Mouse (Mus musculus) myocyte (in vitro differentiated cells): Measurements from ENCODE around the gene Arhgap10. TPM values are rescaled to one million over a fixed set of nuclear protein-coding genes. Genes with fewer than 3 reads are reported as not detected.

Source experiments
- H3K27me3 ChIP-seq: one replicate; pipeline ENCODE4 v1.6.1; 2011; ENCODE audit not compliant: control insufficient read depth, insufficient read depth, insufficient read length
- H3K36me3 ChIP-seq: one replicate; pipeline ENCODE4 v1.6.1; 2011; ENCODE audit not compliant: control insufficient read depth, insufficient read depth
- H3K4me2 ChIP-seq: one replicate; pipeline ENCODE4 v1.6.1; 2011; ENCODE audit warnings: low read depth, control low read depth
- H3K4me3 ChIP-seq: one replicate; pipeline ENCODE4 v1.5.1; 2011; ENCODE audit warnings: mild to moderate bottlenecking, control low read depth, moderate library complexity
- H3K79me2 ChIP-seq: one replicate; pipeline ENCODE4 v1.6.1; 2011; ENCODE audit not compliant: control insufficient read depth, insufficient read depth
- H3ac ChIP-seq: one replicate; pipeline ENCODE4 v1.6.1; 2011; ENCODE audit not compliant: control insufficient read depth, insufficient read length
- CEBPB ChIP-seq: IDR thresholded peaks from 2 replicates; pipeline ENCODE4 v1.6.1; 2011; ENCODE audit warnings: mild to moderate bottlenecking, moderate library complexity; ENCODE audit not compliant: poor library complexity, insufficient read depth, severe bottlenecking
- E2F4 ChIP-seq: IDR thresholded peaks from one replicate; pipeline ENCODE4 v1.6.1; 2011; ENCODE audit warnings: mild to moderate bottlenecking, control low read depth, moderate library complexity; ENCODE audit not compliant: insufficient read depth
- MAX ChIP-seq: IDR thresholded peaks from one replicate; pipeline ENCODE4 v1.6.1; 2011; ENCODE audit warnings: low read depth, mild to moderate bottlenecking, control low read depth
- MYOD1 ChIP-seq, 3 experiments: IDR thresholded peaks; one replicate each; pipeline ENCODE4 v1.6.1; 2011; ENCODE audit warnings: control low read depth in 2 of 3, low read depth in 2 of 3, mild to moderate bottlenecking in 2 of 3, moderate library complexity in 1 of 3; ENCODE audit not compliant: insufficient read length in 2 of 3, control insufficient read depth in 1 of 3
- MYOG ChIP-seq, 3 experiments: IDR thresholded peaks; one replicate each; pipeline ENCODE4 v1.6.1; 2011; ENCODE audit warnings: control low read depth in 2 of 3, low read depth in 2 of 3, mild to moderate bottlenecking in 2 of 3; ENCODE audit not compliant: insufficient read length in 2 of 3, control insufficient read depth in 1 of 3, insufficient read depth in 1 of 3
- POLR2A ChIP-seq: IDR thresholded peaks from one replicate; pipeline ENCODE4 v1.6.1; 2011; ENCODE audit warnings: low read depth, mild to moderate bottlenecking, control low read depth, moderate library complexity; ENCODE audit not compliant: insufficient read length
- POLR2AphosphoS2 ChIP-seq: IDR thresholded peaks from one replicate; pipeline ENCODE4 v1.6.1; 2011; ENCODE audit warnings: low read depth, control low read depth; ENCODE audit not compliant: insufficient read length
- REST ChIP-seq: IDR thresholded peaks from one replicate; pipeline ENCODE4 v1.6.1; 2011; ENCODE audit warnings: mild to moderate bottlenecking, control low read depth, moderate library complexity; ENCODE audit not compliant: insufficient read depth, insufficient read length
- SRF ChIP-seq: IDR thresholded peaks from one replicate; pipeline ENCODE4 v1.6.1; 2011; ENCODE audit warnings: low read depth; ENCODE audit not compliant: control insufficient read depth, insufficient read length
- TCF12 ChIP-seq: IDR thresholded peaks from one replicate; pipeline ENCODE4 v1.6.1; 2011; ENCODE audit warnings: mild to moderate bottlenecking, control low read depth; ENCODE audit not compliant: poor library complexity, insufficient read depth, severe bottlenecking
- TCF3 ChIP-seq: IDR thresholded peaks from one replicate; pipeline ENCODE4 v1.6.1; 2011; ENCODE audit warnings: low read depth, control low read depth; ENCODE audit not compliant: insufficient read length
- USF1 ChIP-seq: IDR thresholded peaks from one replicate; pipeline ENCODE4 v1.6.1; 2011; ENCODE audit warnings: low read depth, mild to moderate bottlenecking, control low read depth, moderate library complexity
- polyA plus RNA-seq: library from polyadenylated mRNA; unstranded; fragments of >200 nt; fragmentation: generic; extraction: Trizol; gene quantifications from one replicate; pipeline ENCODE4 v1.2.1, GENCODE M21; 2012; ENCODE audit warnings: missing spikeins

Gene Arhgap10
- polyA plus RNA-seq, 1 experiment: 18.1 TPM

DNA sequence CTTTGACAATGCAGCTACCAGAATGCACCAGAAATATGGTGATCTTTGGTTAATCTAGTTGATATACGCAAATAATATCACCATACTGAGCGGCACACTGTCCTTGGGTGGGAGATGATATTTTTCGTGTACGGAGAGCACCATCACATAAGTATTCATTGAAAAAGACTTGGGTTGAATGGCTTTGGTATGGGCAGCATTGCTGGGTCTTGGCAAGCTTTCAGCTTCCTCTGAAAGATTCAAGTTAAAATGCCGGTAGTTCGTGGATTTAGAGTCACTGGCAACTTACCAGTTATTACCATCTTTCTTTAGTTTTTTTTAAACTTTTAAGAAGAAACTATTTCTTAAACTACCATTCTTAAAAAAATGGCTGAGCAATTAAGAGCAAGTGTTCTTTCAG, 302.6 kb downstream of the Arhgap10 start:
- Histone ChIP-seq H3K4me3 (no peak overlapping the region), H3K36me3 (no peaks in the 10 kb centered on the region), H3ac (no peak overlapping the region), H3K79me2 (no peaks in the 10 kb centered on the region), H3K27me3 (no peaks in the 10 kb centered on the region), H3K4me2 (no peak overlapping the region)
- no peak for TF ChIP-seq USF1
- TF ChIP-seq POLR2A: no peak
- no peak for TF ChIP-seq TCF12
- TF ChIP-seq TCF3: no peak
- no peak for TF ChIP-seq POLR2AphosphoS2
- TF ChIP-seq MYOD1 (IDR thresholded peaks at IDR 0.05; ENCODE audit: control insufficient read depth in 1 of 3, insufficient read length in 2 of 3, low read depth in 2 of 3): no peak
- no peak for TF ChIP-seq E2F4
- no peak for TF ChIP-seq SRF
- TF ChIP-seq REST: no peak
- no peak for TF ChIP-seq CEBPB
- TF ChIP-seq MYOG (IDR thresholded peaks at IDR 0.05; ENCODE audit: control insufficient read depth in 1 of 3, insufficient read depth in 1 of 3, insufficient read length in 2 of 3, low read depth in 2 of 3): no peak
- no peak for TF ChIP-seq MAX

DNA sequence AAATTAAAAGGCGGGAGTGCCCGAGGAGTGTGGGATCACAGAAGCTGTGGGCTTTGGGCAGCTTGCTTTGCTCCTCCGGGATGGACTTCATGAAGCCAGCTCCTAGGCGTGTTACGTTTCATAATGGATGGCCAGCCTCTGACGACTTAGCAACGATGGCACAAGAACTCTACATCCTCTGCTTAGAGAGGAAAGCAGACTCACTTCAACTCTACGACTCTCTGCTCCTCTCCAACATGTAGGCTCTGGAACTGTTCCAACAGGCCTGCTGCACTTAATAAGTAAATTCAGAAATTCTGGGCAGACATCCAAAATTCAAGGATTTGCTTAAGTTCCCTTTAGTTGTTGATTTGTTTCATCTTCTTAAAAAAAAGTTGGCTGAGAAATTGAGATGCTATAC, 303.1 kb downstream of the Arhgap10 start:
- Histone ChIP-seq H3ac (no peak overlapping the region), H3K79me2 (no peaks in the 10 kb centered on the region), H3K36me3 (no peaks in the 10 kb centered on the region), H3K4me3 (no peak overlapping the region), H3K27me3 (no peaks in the 10 kb centered on the region), H3K4me2 (no peak overlapping the region)
- TF ChIP-seq REST (no peak), SRF (no peak), USF1 (no peak), E2F4 (no peak), POLR2AphosphoS2 (no peak), TCF12 (no peak), MAX (no peak), CEBPB (no peak), MYOD1 (IDR thresholded peaks at IDR 0.05; ENCODE audit: control insufficient read depth in 1 of 3, insufficient read length in 2 of 3, low read depth in 2 of 3) (no peak), MYOG (IDR thresholded peaks at IDR 0.05; ENCODE audit: control insufficient read depth in 1 of 3, insufficient read depth in 1 of 3, insufficient read length in 2 of 3, low read depth in 2 of 3) (no peak), POLR2A (no peak)

DNA sequence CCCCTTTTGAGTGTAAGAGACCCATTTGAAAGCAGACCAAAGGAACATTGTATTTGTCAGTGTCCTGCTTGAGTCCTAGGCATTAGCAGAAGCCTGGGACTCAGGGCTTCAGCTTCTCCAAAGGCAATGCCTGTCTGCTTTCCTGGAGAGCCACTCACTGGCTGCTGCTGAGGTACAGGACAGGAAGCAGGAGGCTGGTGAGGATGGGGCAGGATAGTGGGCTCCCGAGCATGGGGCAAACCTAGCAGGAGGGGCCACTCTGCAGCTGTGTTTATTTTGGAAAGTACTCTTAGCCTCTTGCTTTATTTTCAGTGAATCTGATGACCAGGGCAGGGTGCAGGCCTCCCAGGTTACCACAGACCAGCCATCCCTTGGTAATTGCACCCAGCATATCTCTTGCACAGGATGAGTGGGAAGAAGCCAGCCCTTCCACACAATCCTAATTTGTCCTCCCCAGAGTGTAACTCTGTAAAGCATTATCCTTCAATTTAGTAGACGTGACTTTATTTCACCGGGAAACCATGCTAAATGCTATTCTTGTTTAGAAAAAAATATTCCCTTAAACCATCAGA, 303.8 kb downstream of the Arhgap10 start:
- Histone ChIP-seq H3K27me3 (no peaks in the 10 kb centered on the region), H3K4me2 (no peak overlapping the region), H3K36me3 (no peaks in the 10 kb centered on the region), H3ac (no peak overlapping the region), H3K79me2 (no peaks in the 10 kb centered on the region), H3K4me3 (no peak overlapping the region)
- TF ChIP-seq TCF12 (no peak), MYOD1 (IDR thresholded peaks at IDR 0.05; ENCODE audit: control insufficient read depth in 1 of 3, insufficient read length in 2 of 3, low read depth in 2 of 3) (no peak), USF1 (no peak), SRF (no peak), E2F4 (no peak), POLR2A (no peak), TCF3 (no peak), MYOG (IDR thresholded peaks at IDR 0.05; ENCODE audit: control insufficient read depth in 1 of 3, insufficient read depth in 1 of 3, insufficient read length in 2 of 3, low read depth in 2 of 3) (no peak)

DNA sequence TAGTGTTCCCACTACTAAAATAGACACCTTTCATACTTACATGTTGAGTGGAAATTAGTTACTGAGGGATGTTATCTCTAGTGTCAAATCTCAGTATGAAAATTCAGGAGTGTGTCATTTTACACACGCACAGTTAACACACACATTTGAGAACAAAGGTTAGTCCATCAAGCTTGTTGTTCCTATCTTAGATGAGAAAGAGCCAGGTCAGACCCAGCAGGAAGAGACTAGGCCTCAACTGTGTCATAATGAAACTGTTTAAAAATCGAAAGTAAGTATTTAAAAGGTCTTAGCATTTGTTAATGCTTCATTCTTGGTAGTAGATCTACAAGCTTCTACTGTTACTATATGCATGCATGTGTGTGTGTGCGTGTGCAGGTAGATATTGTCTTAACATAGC, 308.5 kb downstream of the Arhgap10 start:
- H3ac ChIP-seq: no peak overlapping the region
- TF ChIP-seq TCF3 (no peak), POLR2A (no peak), MYOD1 (IDR thresholded peaks at IDR 0.05; ENCODE audit: control insufficient read depth in 1 of 3, insufficient read length in 2 of 3, low read depth in 2 of 3) (no peak), MAX (no peak), E2F4 (no peak), SRF (no peak), USF1 (no peak)
- no peaks in the 10 kb centered on the region for H3K27me3 ChIP-seq
- H3K79me2 ChIP-seq: no peaks in the 10 kb centered on the region
- no peak overlapping the region for H3K4me2 ChIP-seq
- H3K4me3 ChIP-seq: no peak overlapping the region
- no peaks in the 10 kb centered on the region for H3K36me3 ChIP-seq

Other genes starting within 250 kb of the Arhgap10 start
- gene Prmt9, start 31.4 kb upstream of the Arhgap10 start, polyA plus RNA-seq: 7.3 TPM
- gene Tmem184c, start 92.7 kb upstream of the Arhgap10 start, polyA plus RNA-seq: 8.0 TPM
- gene Ednra, start 206.5 kb upstream of the Arhgap10 start, polyA plus RNA-seq: 1.1 TPM